In genomic region chr5:36526274-36526673, GRCm38 (mm10) we compare ENCODE assay signal across 10 mouse cellular contexts. TPM values are rescaled to one million over a fixed set of nuclear protein-coding genes. Genes with fewer than 3 reads are reported as not detected.
A peak's percentile ranks its signal among the peaks of the same experiment; 100 is the strongest.
DNase-seq lines count a peak whose midpoint lies in the region; TF ChIP-seq lines count a peak whose summit lies in the region.
"Had no signal": no experiment of that assay in that cellular context is flagged by ENCODE, and none has a peak within 500 bp of the region (broad histone marks: within the 10 kb centered on the region; RNA-seq: fewer than 3 reads in every experiment).

No protein-coding gene starts in this region.

- no peak for TF ChIP-seq POLR2A in lung, adult 2 months (IDR thresholded peaks at IDR 0.05; ENCODE audit: borderline replicate concordance, extremely low read depth, low read depth, low read length)
- no peak for TF ChIP-seq POLR2A in cerebellum, adult 2 months (IDR thresholded peaks at IDR 0.05; ENCODE audit: borderline replicate concordance, insufficient read depth, low read length)

- peak; percentile 49; the same call in 1 of the 2 replicates for TF ChIP-seq CTCF in lung, adult 2 months (IDR thresholded peaks at IDR 0.05; ENCODE audit: insufficient read depth, low read length)
- TF ChIP-seq CTCF in cerebellum, adult 2 months (IDR thresholded peaks at IDR 0.05; ENCODE audit: borderline replicate concordance, insufficient read depth, low read depth, low read length), result no peak; the same call in 1 of the 2 replicates

- H3K4me3 ChIP-seq in lung, adult 2 months (replicated peaks; ENCODE audit: extremely low read depth, low read depth, low read length), result no peak overlapping the region
- no peak overlapping the region for H3K4me3 ChIP-seq in cerebellum, adult 2 months (replicated peaks; ENCODE audit: insufficient read depth, low read depth, low read length)

- intact Hi-C loops in heart, postnatal 10 days (cut with DNase I), result loop anchor here (2.0 kb wide), 1 partner anchor 217 kb away; no protein-coding TSS in a partner anchor
- intact Hi-C loops in heart, postnatal 25 days (cut with DNase I), result loop anchor here (5.0 kb wide), 1 partner anchor 216 kb away; no protein-coding TSS in a partner anchor
- intact Hi-C loops in left cerebral cortex, postnatal 10 days (cut with DNase I), result no loop called here

- H3K27ac ChIP-seq in cerebellum, adult 2 months (ENCODE audit: insufficient read depth, low read length), result no peak overlapping the region

- 78% methylated on average over 5 of the region's 5 CpGs for WGBS in lung, adult 2 months
- 74% methylated on average over 5 of the region's 5 CpGs for WGBS in cerebellum, adult 2 months

- peak; percentile 36 to 37 for DNase-seq in heart, postnatal 10 days
- DNase-seq in heart, postnatal 25 days (ENCODE audit: low spot score), result no peak
- DNase-seq in lung, adult 2 months, result no peak
- no peak for DNase-seq in lung, postnatal 25 days (ENCODE audit: low spot score)
- peak; percentile 48 for DNase-seq in Muller cell, postnatal 12 days (ENCODE audit: inconsistent ontology term)
- DNase-seq in lung, postnatal 36 days, result peak; percentile 34
- no peak for DNase-seq in left cerebral cortex, postnatal 10 days (ENCODE audit: extremely low spot score in 1 of 2, low spot score in 2 of 2)
- no peak for DNase-seq in cerebellum, adult 2 months
- DNase-seq: gastrocnemius, postnatal 36 days had no signal

- peaks cover 5% of the 10 kb centered on the region for H3K4me1 ChIP-seq in lung, adult 2 months (ENCODE audit: control insufficient read depth, insufficient read depth, low read length)
- H3K4me1 ChIP-seq in cerebellum, adult 2 months (ENCODE audit: control insufficient read depth, insufficient read depth, low read length), result peaks cover 15% of the 10 kb centered on the region

- H3K27me3 ChIP-seq in cerebellum, adult 2 months (ENCODE audit: control insufficient read depth, insufficient read depth, low read length), result no peaks in the 10 kb centered on the region
- H3K27me3 ChIP-seq: Patski had no signal

RNA-seq across cellular contexts. Expression of gene Ccdc96, which starts 41.9 kb away (rescaled TPM):
- total RNA-seq in heart, postnatal 10 days (2021), result under 1 TPM; 0.14 to 0.22 TPM
- under 1 TPM; 0.18 to 0.22 TPM for total RNA-seq in heart, postnatal 25 days (2021)
- polyA plus RNA-seq in lung, adult 2 months (2012; rRNA removed), result 0.37 and 0.82 TPM in 2 replicates
- 1 to 10 TPM; 1.4 TPM for total RNA-seq in left cerebral cortex, postnatal 10 days (2021)
- polyA plus RNA-seq in cerebellum, adult 2 months (2012; rRNA removed), result 1.0 and 1.4 TPM in 2 replicates

RNA-seq across cellular contexts. Expression of gene Tada2b, which starts 42.2 kb away (rescaled TPM):
- 10 to 100 TPM; 18.3 to 20.1 TPM for total RNA-seq in heart, postnatal 10 days (2021)
- total RNA-seq in heart, postnatal 25 days (2021), result 10 to 100 TPM; 14.2 to 14.8 TPM
- polyA plus RNA-seq in lung, adult 2 months (2012; rRNA removed), result 13.4 and 13.9 TPM in 2 replicates
- total RNA-seq in left cerebral cortex, postnatal 10 days (2021), result 10 to 100 TPM; 29.7 to 31.6 TPM
- polyA plus RNA-seq in cerebellum, adult 2 months (2012; rRNA removed), result 18.6 and 19.2 TPM in 2 replicates

Comparison
In these comparisons a context has a peak if more than half of its experiments do, and no peak if none do; other contexts are left out.
1. DNase-seq: peak in heart, postnatal 10 days (2 of 2), Muller cell, postnatal 12 days (single experiment) and lung, postnatal 36 days (single experiment); none in heart, postnatal 25 days (single experiment), lung, adult 2 months (single experiment), lung, postnatal 25 days (single experiment), left cerebral cortex, postnatal 10 days (0 of 2) and cerebellum, adult 2 months (0 of 2).